Mouse (Mus musculus) MEL (cell line): ENCODE results near the gene Glis1. TPM values are rescaled to one million over a fixed set of nuclear protein-coding genes. Genes with fewer than 3 reads are reported as not detected.

Experiments used
- DNase-seq: peaks from one replicate; pipeline ENCODE4 v3.0.0; 2011; ENCODE audit warnings: low read depth, low spot score
- H3K27ac ChIP-seq: 2 replicates; pipeline ENCODE4 v1.5.1; 2012; ENCODE audit warnings: low read depth, mild to moderate bottlenecking, control low read depth, low read length, moderate library complexity; ENCODE audit not compliant: control insufficient read depth
- H3K27me3 ChIP-seq, 2 experiments: fragments of 150-350 bp in 1 of 2; sonication (generic) in 1 of 2; 2 replicates each; pipeline ENCODE4 v1.6.1; 2012; ENCODE audit warnings: low read length in 2 of 2, mild to moderate bottlenecking in 2 of 2, improper control_type of control experiment in 1 of 2, moderate library complexity in 1 of 2; ENCODE audit not compliant: insufficient read depth in 2 of 2, control insufficient read depth in 1 of 2
- H3K36me3 ChIP-seq, 2 experiments: 2 replicates each; pipeline ENCODE4 v1.6.1; 2012 to 2014; ENCODE audit warnings: low read length in 2 of 2, improper control_type of control experiment in 1 of 2, inconsistent platforms in 1 of 2, mild to moderate bottlenecking in 1 of 2; ENCODE audit not compliant: insufficient read depth in 2 of 2, control insufficient read depth in 1 of 2
- H3K4me1 ChIP-seq, 2 experiments: fragments of 150-350 bp in 1 of 2; sonication (generic) in 1 of 2; 2 replicates each; pipeline ENCODE4 v1.6.1; 2012; ENCODE audit warnings: low read length in 2 of 2, improper control_type of control experiment in 1 of 2, mild to moderate bottlenecking in 1 of 2; ENCODE audit not compliant: insufficient read depth in 2 of 2, control insufficient read depth in 1 of 2
- H3K4me3 ChIP-seq, 2 experiments: fragments of 150-350 bp in 1 of 2; sonication (generic) in 1 of 2; 2 replicates each; pipeline ENCODE4 v1.5.1; 2012; ENCODE audit warnings: low read depth in 2 of 2, low read length in 2 of 2, mild to moderate bottlenecking in 2 of 2, moderate library complexity in 2 of 2, control low read depth in 1 of 2, improper control_type of control experiment in 1 of 2; ENCODE audit not compliant: control insufficient read depth in 1 of 2, insufficient read depth in 1 of 2
- H3K79me2 ChIP-seq: 2 replicates; pipeline ENCODE4 v1.6.1; 2012; ENCODE audit warnings: mild to moderate bottlenecking, low read length, moderate library complexity; ENCODE audit not compliant: control insufficient read depth, poor library complexity, insufficient read depth
- H3K9ac ChIP-seq: 2 replicates; pipeline ENCODE4 v1.6.1; 2012; ENCODE audit warnings: low read depth, mild to moderate bottlenecking, control low read depth, low read length, moderate library complexity; ENCODE audit not compliant: control insufficient read depth, poor library complexity, severe bottlenecking
- H3K9me3 ChIP-seq: fragments of 150-350 bp; sonication (generic); replicated peaks from 2 replicates; pipeline ENCODE4 v1.6.1; 2012; ENCODE audit warnings: mild to moderate bottlenecking, low read length, improper control_type of control experiment, moderate library complexity; ENCODE audit not compliant: insufficient read depth
- BHLHE40 ChIP-seq: IDR thresholded peaks from 2 replicates; pipeline ENCODE4 v1.6.1; 2012; ENCODE audit warnings: low read depth, mild to moderate bottlenecking, inconsistent platforms, low read length, improper control_type of control experiment, borderline replicate concordance
- CHD1 ChIP-seq: IDR thresholded peaks from 2 replicates; pipeline ENCODE4 v1.6.1; 2012; ENCODE audit warnings: low read depth, mild to moderate bottlenecking, inconsistent platforms, low read length, improper control_type of control experiment
- CHD2 ChIP-seq: IDR thresholded peaks from 2 replicates; pipeline ENCODE4 v1.6.1; 2011; ENCODE audit warnings: low read length, improper control_type of control experiment
- E2F4 ChIP-seq: IDR thresholded peaks from 2 replicates; pipeline ENCODE4 v1.6.1; 2011; ENCODE audit warnings: low read depth, low read length, improper control_type of control experiment, borderline replicate concordance
- EP300 ChIP-seq, 2 experiments: IDR thresholded peaks; 2 replicates each; pipeline ENCODE4 v1.6.1; 2011; ENCODE audit warnings: improper control_type of control experiment in 2 of 2, low read length in 2 of 2, low read depth in 1 of 2, mild to moderate bottlenecking in 1 of 2
- GABPA ChIP-seq: IDR thresholded peaks from 2 replicates; pipeline ENCODE4 v1.6.1; 2012; ENCODE audit warnings: low read depth, mild to moderate bottlenecking, inconsistent platforms, low read length, improper control_type of control experiment, moderate library complexity
- GATA1 ChIP-seq: IDR thresholded peaks from 2 replicates; pipeline ENCODE4 v1.6.1; 2011; ENCODE audit warnings: low read depth, low read length, improper control_type of control experiment
- JUND ChIP-seq: IDR thresholded peaks from 2 replicates; pipeline ENCODE4 v1.6.1; 2011; ENCODE audit warnings: low read depth, mild to moderate bottlenecking, improper control_type of control experiment, low read length
- MAZ ChIP-seq: IDR thresholded peaks from 2 replicates; pipeline ENCODE4 v1.6.1; 2012; ENCODE audit warnings: low read depth, mild to moderate bottlenecking, inconsistent platforms, low read length, improper control_type of control experiment
- MEF2A ChIP-seq: IDR thresholded peaks from 2 replicates; pipeline ENCODE4 v1.6.1; 2014; ENCODE audit warnings: low read depth, mild to moderate bottlenecking, inconsistent platforms, low read length, improper control_type of control experiment; ENCODE audit not compliant: poor library complexity, insufficient replicate concordance, severe bottlenecking; ENCODE audit errors: extremely low read depth
- MXI1 ChIP-seq: IDR thresholded peaks from 2 replicates; pipeline ENCODE4 v1.6.1; 2011; ENCODE audit warnings: mild to moderate bottlenecking, low read depth, low read length, improper control_type of control experiment
- MYB ChIP-seq: IDR thresholded peaks from 2 replicates; pipeline ENCODE4 v1.6.1; 2011; ENCODE audit warnings: mild to moderate bottlenecking, low read depth, low read length, improper control_type of control experiment
- MYC ChIP-seq: IDR thresholded peaks from 2 replicates; pipeline ENCODE4 v1.6.1; 2011; ENCODE audit warnings: low read depth, mild to moderate bottlenecking, low read length, improper control_type of control experiment, moderate library complexity
- POLR2A ChIP-seq, 2 experiments: IDR thresholded peaks; 2 replicates each; pipeline ENCODE4 v1.6.1; 2011 to 2012; ENCODE audit warnings: low read length in 2 of 2, mild to moderate bottlenecking in 2 of 2, control low read depth in 1 of 2, improper control_type of control experiment in 1 of 2, low read depth in 1 of 2, moderate library complexity in 1 of 2; ENCODE audit not compliant: control insufficient read depth in 1 of 2, insufficient read depth in 1 of 2, poor library complexity in 1 of 2
- POLR2AphosphoS2 ChIP-seq: IDR thresholded peaks from 2 replicates; pipeline ENCODE4 v1.6.1; 2011; ENCODE audit warnings: low read length, improper control_type of control experiment
- SIN3A ChIP-seq: IDR thresholded peaks from 2 replicates; pipeline ENCODE4 v1.6.1; 2012; ENCODE audit warnings: low read length, improper control_type of control experiment, inconsistent platforms
- SMC3 ChIP-seq: IDR thresholded peaks from 2 replicates; pipeline ENCODE4 v1.6.1; 2011; ENCODE audit warnings: low read depth, low read length, improper control_type of control experiment
- TAL1 ChIP-seq: IDR thresholded peaks from 2 replicates; pipeline ENCODE4 v1.6.1; 2012; ENCODE audit warnings: mild to moderate bottlenecking, inconsistent platforms, low read length, moderate library complexity, mixed read lengths
- UBTF ChIP-seq: IDR thresholded peaks from 2 replicates; pipeline ENCODE4 v1.6.1; 2012; ENCODE audit warnings: low read depth, mild to moderate bottlenecking, inconsistent platforms, low read length, improper control_type of control experiment, moderate library complexity, borderline replicate concordance; ENCODE audit not compliant: insufficient read depth
- ZKSCAN1 ChIP-seq: IDR thresholded peaks from 2 replicates; pipeline ENCODE4 v1.6.1; 2012; ENCODE audit warnings: low read depth, mild to moderate bottlenecking, inconsistent platforms, low read length, improper control_type of control experiment, moderate library complexity
- polyA plus RNA-seq, 2 experiments: library from polyadenylated mRNA; stranded (reverse) in 1 of 2; unstranded in 1 of 2; fragments of >175 nt in 1 of 2; fragments of >200 nt in 1 of 2; gene quantifications; 2 replicates each; pipeline versions ENCODE4 v1.2.1 to v1.2.4; 2012; ENCODE audit warnings: low replicate concordance in 2 of 2, low read depth in 1 of 2; ENCODE audit not compliant: insufficient read length in 2 of 2, insufficient read depth in 1 of 2, missing spikeins in 1 of 2
- total RNA-seq: library from RNA; depleted of rRNA; stranded (reverse); fragments of 300-350 nt; gene quantifications from 2 replicates; pipeline ENCODE4 v1.2.3, GENCODE M21; 2012

Gene Glis1
- total and polyA plus RNA-seq, 3 experiments = 0.46 to 0.93 TPM; not detected in 1

DNA sequence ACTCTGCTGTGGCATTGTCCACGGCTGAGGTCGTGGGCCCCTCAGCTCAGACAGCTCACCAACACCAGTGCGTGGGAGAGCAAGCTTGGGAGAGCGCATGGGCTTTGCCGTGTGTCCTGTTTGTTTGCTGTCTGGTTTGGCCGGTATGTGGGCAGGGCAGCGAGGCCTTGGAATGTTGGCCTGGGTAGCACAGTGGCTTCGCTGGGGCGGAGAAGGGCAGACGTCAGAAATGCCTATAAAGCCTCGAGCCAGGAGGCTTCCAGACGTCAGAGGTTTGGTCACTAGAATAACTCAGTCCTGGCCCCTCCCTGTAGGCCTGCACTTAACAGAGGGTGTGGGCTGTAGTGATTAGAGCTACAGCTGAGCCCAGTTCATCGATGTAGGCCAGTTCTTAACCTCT lies 33.9 kb downstream of the Glis1 start:
- TF ChIP-seq MAZ (no peak), JUND (no peak), EP300 (IDR thresholded peaks at IDR 0.05; ENCODE audit: low read depth in 1 of 2, low read length in 2 of 2) (no peak), CHD2 (no peak), SIN3A (no peak), ZKSCAN1 (no peak), SMC3 (no peak), GATA1 (no peak), MYC (no peak), E2F4 (no peak), MEF2A (no peak), MXI1 (no peak), GABPA (no peak), MYB (no peak), UBTF (no peak), CHD1 (no peak), TAL1 (no peak), POLR2A (IDR thresholded peaks at IDR 0.05; ENCODE audit: control insufficient read depth in 1 of 2, insufficient read depth in 1 of 2, low read depth in 1 of 2, low read length in 2 of 2, poor library complexity in 1 of 2) (no peak), POLR2AphosphoS2 (no peak), BHLHE40 (no peak)
- TF ChIP-seq, all 39 proteins: peak for 0
- H3K36me3 ChIP-seq = no peaks in the 10 kb centered on the region
- H3K4me3 ChIP-seq = no peak overlapping the region
- no peaks in the 10 kb centered on the region for H3K4me1 ChIP-seq
- H3K79me2 ChIP-seq = no peaks in the 10 kb centered on the region
- DNase-seq = no peak
- H3K9ac ChIP-seq = no peak overlapping the region
- no peak overlapping the region for H3K27ac ChIP-seq
- H3K27me3 ChIP-seq = no peaks in the 10 kb centered on the region
- H3K9me3 ChIP-seq = no peaks in the 10 kb centered on the region

DNA sequence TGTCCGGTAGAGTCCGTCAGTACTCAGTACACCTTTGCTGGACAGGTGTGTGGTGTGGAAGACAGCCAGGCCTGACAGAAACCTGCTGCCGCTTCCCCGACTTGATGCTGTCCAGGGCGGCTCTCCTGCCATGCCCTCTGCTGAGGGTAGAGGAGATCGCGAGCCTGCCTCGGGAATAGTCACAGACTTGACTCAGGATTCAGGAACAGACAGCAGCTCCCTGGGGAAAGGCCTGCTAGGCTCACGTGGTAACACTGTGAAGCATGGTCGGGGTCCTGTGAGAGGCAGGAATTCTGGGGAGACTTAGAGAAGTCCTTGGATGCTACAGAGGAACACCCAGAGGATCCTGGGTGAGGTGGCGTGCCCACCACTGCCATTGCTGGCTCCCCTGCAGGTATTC lies 34.4 kb downstream of the Glis1 start:
- Histone ChIP-seq H3K79me2 (no peaks in the 10 kb centered on the region), H3K4me3 (no peak overlapping the region), H3K9me3 (no peaks in the 10 kb centered on the region), H3K36me3 (no peaks in the 10 kb centered on the region), H3K27me3 (no peaks in the 10 kb centered on the region), H3K4me1 (no peaks in the 10 kb centered on the region), H3K9ac (no peak overlapping the region), H3K27ac (no peak overlapping the region)
- DNase-seq = no peak
- TF ChIP-seq MAZ (no peak), UBTF (no peak)
